Mouse (Mus musculus): ENCODE data around the gene Ntrk3.

Ntrk3 gene

GRCm38 (mm10) chr7:78579461-78580234, 158.2 kb downstream of the Ntrk3 start:
- DNase-seq (ENCODE audit: low read depth) = no peak

- DNase-seq (ENCODE audit: low read depth) = no peak
Measured at GRCm38 (mm10) chr7:78578461-78579359, 159.1 kb downstream of the Ntrk3 start.

- no peak for DNase-seq (ENCODE audit: low read depth)
Measured at GRCm38 (mm10) chr7:78578111-78578460, 159.7 kb downstream of the Ntrk3 start.

- no peak for DNase-seq (ENCODE audit: low read depth)
Measured at GRCm38 (mm10) chr7:78577462-78578110, 160.2 kb downstream of the Ntrk3 start.

- no peak for DNase-seq (ENCODE audit: low read depth)
Measured at GRCm38 (mm10) chr7:78576706-78577461, 160.9 kb downstream of the Ntrk3 start.

- no peak for DNase-seq (ENCODE audit: low read depth)
Measured at GRCm38 (mm10) chr7:78576169-78576568, 161.6 kb downstream of the Ntrk3 start.

- no peak for DNase-seq (ENCODE audit: low read depth)
Measured at GRCm38 (mm10) chr7:78575556-78575955, 162.3 kb downstream of the Ntrk3 start.

GRCm38 (mm10) chr7:78571196-78571595, 166.6 kb downstream of the Ntrk3 start:
- DNase-seq (ENCODE audit: low read depth) = no peak

GRCm38 (mm10) chr7:78569255-78569618, 168.6 kb downstream of the Ntrk3 start:
- no peak for DNase-seq (ENCODE audit: low read depth)

- no peak for DNase-seq (ENCODE audit: low read depth)
Measured at GRCm38 (mm10) chr7:78568411-78569254, 169.2 kb downstream of the Ntrk3 start.

- DNase-seq (ENCODE audit: low read depth) = no peak
Measured at GRCm38 (mm10) chr7:78566617-78567016, 171.2 kb downstream of the Ntrk3 start.

GRCm38 (mm10) chr7:78565386-78565785, 172.4 kb downstream of the Ntrk3 start:
- no peak for DNase-seq (ENCODE audit: low read depth)

- no peak for DNase-seq (ENCODE audit: low read depth)
Measured at GRCm38 (mm10) chr7:78558503-78558902, 179.3 kb downstream of the Ntrk3 start.

GRCm38 (mm10) chr7:78555532-78555931, 182.3 kb downstream of the Ntrk3 start:
- DNase-seq (ENCODE audit: low read depth) = no peak

- no peak for DNase-seq (ENCODE audit: low read depth)
Measured at GRCm38 (mm10) chr7:78549461-78549860, 188.4 kb downstream of the Ntrk3 start.

- DNase-seq (ENCODE audit: low read depth) = no peak
Measured at GRCm38 (mm10) chr7:78548721-78549120, 189.1 kb downstream of the Ntrk3 start.

GRCm38 (mm10) chr7:78546551-78546950, 191.3 kb downstream of the Ntrk3 start:
- DNase-seq (ENCODE audit: low read depth) = no peak

GRCm38 (mm10) chr7:78542468-78542867, 195.3 kb downstream of the Ntrk3 start:
- DNase-seq (ENCODE audit: low read depth) = no peak

- no peak for DNase-seq (ENCODE audit: low read depth)
Measured at GRCm38 (mm10) chr7:78530286-78530685, 207.5 kb downstream of the Ntrk3 start.

GRCm38 (mm10) chr7:78528008-78528407, 209.8 kb downstream of the Ntrk3 start:
- DNase-seq (ENCODE audit: low read depth) = no peak

GRCm38 (mm10) chr7:78527564-78527963, 210.2 kb downstream of the Ntrk3 start:
- DNase-seq (ENCODE audit: low read depth) = no peak
